8 mouse cellular contexts compared by ENCODE assay signal in genomic region chr8:95951794-95952193, GRCm38 (mm10).
DNase-seq lines count a peak whose midpoint lies in the region; ATAC-seq and TF ChIP-seq lines count a peak whose summit lies in the region.

No protein-coding gene starts in this region.

- H3K4me3 ChIP-seq in hindbrain, embryonic 13.5 days, result peak overlapping the region; percentile 32
- peak overlapping the region; percentile 12; the same call in 1 of the 2 replicates for H3K4me3 ChIP-seq in lung, postnatal 0 days (ENCODE audit: low read depth, low read length)

- H3K9ac ChIP-seq in hindbrain, embryonic 13.5 days, result no peak overlapping the region
- H3K9ac ChIP-seq in lung, postnatal 0 days (replicated peaks; ENCODE audit: low read depth), result no peak overlapping the region

- no peaks in the 10 kb centered on the region for H3K36me3 ChIP-seq in hindbrain, embryonic 13.5 days
- no peaks in the 10 kb centered on the region for H3K36me3 ChIP-seq in lung, postnatal 0 days (ENCODE audit: insufficient read depth, low read length)

- H3K4me2 ChIP-seq in hindbrain, embryonic 13.5 days, result peak overlapping the region; percentile 53
- peak overlapping the region; percentile 37; the same call in 1 of the 2 replicates for H3K4me2 ChIP-seq in lung, postnatal 0 days (replicated peaks; ENCODE audit: low read depth, low read length)

- ATAC-seq in hindbrain, embryonic 13.5 days (ENCODE audit: low FRiP score), result 0 out of 2 replicates have a peak, but pooled peaks have one; percentile 43
- peak; percentile 77 for ATAC-seq in lung, postnatal 0 days

- under 1% methylated on average over 17 of the region's 17 CpGs for WGBS in hindbrain, embryonic 13.5 days
- WGBS in lung, postnatal 0 days, result under 1% methylated on average over 17 of the region's 17 CpGs

- no peak for TF ChIP-seq EP300 in lung, postnatal 0 days (IDR thresholded peaks at IDR 0.05)

- H3K4me1 ChIP-seq in hindbrain, embryonic 13.5 days (replicated peaks), result 0 out of 2 replicates have a peak, but pooled peaks cover 7% of the 10 kb centered on the region
- no peaks in the 10 kb centered on the region for H3K4me1 ChIP-seq in lung, postnatal 0 days (ENCODE audit: insufficient read depth, low read depth, low read length)

- H3K9me3 ChIP-seq in hindbrain, embryonic 13.5 days, result no peaks in the 10 kb centered on the region
- no peaks in the 10 kb centered on the region for H3K9me3 ChIP-seq in lung, postnatal 0 days (ENCODE audit: low read length)

- H3K27ac ChIP-seq in hindbrain, embryonic 13.5 days, result no peak overlapping the region
- H3K27ac ChIP-seq in lung, postnatal 0 days (ENCODE audit: low read length), result no peak overlapping the region

- TF ChIP-seq CTCF in lung, postnatal 0 days (IDR thresholded peaks at IDR 0.05), result peak; percentile 82

- peak; percentile 60 for DNase-seq in WW6 (ENCODE audit: low read depth, low spot score)
- peak; percentile 19 for DNase-seq in cerebellum, adult 9-10 months
- DNase-seq in frontal cortex, adult 2 months (ENCODE audit: extremely low spot score in 1 of 2, low spot score in 1 of 2), result peak; percentile 27 to 89
- peak; percentile 74 to 75 for DNase-seq in layer of hippocampus, postnatal 14 days (ENCODE audit: low spot score in 2 of 2)
- DNase-seq in lung, postnatal 0 days (ENCODE audit: low spot score), result peak; percentile 78
- peak; percentile 84 for DNase-seq in retina, postnatal 1 day
- no peak for DNase-seq in natural killer cell, adult 2 months (ENCODE audit: low spot score in 2 of 2)

- H3K27me3 ChIP-seq in hindbrain, embryonic 13.5 days, result no peaks in the 10 kb centered on the region
- H3K27me3 ChIP-seq in lung, postnatal 0 days (replicated peaks; ENCODE audit: insufficient read depth, low read length), result no peaks in the 10 kb centered on the region

Comparison
In these comparisons a context has a peak if more than half of its experiments do, and no peak if none do; other contexts are left out.
1. DNase-seq: peak in WW6 (single experiment), cerebellum, adult 9-10 months (single experiment), frontal cortex, adult 2 months (2 of 2), layer of hippocampus, postnatal 14 days (2 of 2), lung, postnatal 0 days (single experiment) and retina, postnatal 1 day (single experiment); none in natural killer cell, adult 2 months (0 of 2).